Mouse (Mus musculus): ENCODE measurements around the gene Ston1. TPM values are rescaled to one million over a fixed set of nuclear protein-coding genes. Genes with fewer than 3 reads are reported as not detected.
A peak's percentile ranks its signal among the peaks of the same experiment; 100 is the strongest.

The Ston1 gene
- polyA plus RNA-seq, 2 experiments = 11.3 to 34.8 TPM

- no peak for DNase-seq (ENCODE audit: low spot score)
- H3K9ac ChIP-seq (ENCODE audit: low read depth, low read length, severe bottlenecking) = no peak overlapping the region
- H3K27me3 ChIP-seq (ENCODE audit: control insufficient read depth, insufficient read depth, low read length) = no peaks in the 10 kb centered on the region
- H3K4me1 ChIP-seq (ENCODE audit: control insufficient read depth, insufficient read depth, low read length) = peaks cover 36% of the 10 kb centered on the region
- ATAC-seq (ENCODE audit: low FRiP score, low read depth) = no peak
- H3K9me3 ChIP-seq (ENCODE audit: control insufficient read depth, low read length) = no peaks in the 10 kb centered on the region
- no peak overlapping the region for H3K4me3 ChIP-seq (replicated peaks; ENCODE audit: low read length)
- peaks cover 15% of the 10 kb centered on the region; the same call in 1 of the 2 replicates for H3K36me3 ChIP-seq (ENCODE audit: control insufficient read depth, insufficient read depth, low read length)
- H3K4me2 ChIP-seq (replicated peaks; ENCODE audit: low read depth, low read length, severe bottlenecking) = no peak overlapping the region
- no peak overlapping the region for H3K27ac ChIP-seq (replicated peaks; ENCODE audit: low read depth, low read length)
- WGBS = 93% methylated on average over 4 of the region's 4 CpGs
- no peak for TF ChIP-seq POLR2A (IDR thresholded peaks at IDR 0.05; ENCODE audit: borderline replicate concordance, extremely low read depth, insufficient read depth, insufficient read length)
Observed at GRCm38 (mm10) chr17:88624386-88624785, 26.9 kb downstream of the Ston1 start.

GRCm38 (mm10) chr17:88625350-88625749 lies 27.9 kb downstream of the Ston1 start:
- DNase-seq (ENCODE audit: low spot score) (no peak), ATAC-seq (ENCODE audit: low FRiP score, low read depth) (no peak)
- Histone ChIP-seq H3K9ac (ENCODE audit: low read depth, low read length, severe bottlenecking) (no peak overlapping the region), H3K27ac (replicated peaks; ENCODE audit: low read depth, low read length) (peak overlapping the region; percentile 66; the same call in 1 of the 2 replicates), H3K9me3 (ENCODE audit: control insufficient read depth, low read length) (no peaks in the 10 kb centered on the region), H3K4me1 (ENCODE audit: control insufficient read depth, insufficient read depth, low read length) (peaks cover 46% of the 10 kb centered on the region), H3K4me3 (replicated peaks; ENCODE audit: low read length) (no peak overlapping the region), H3K36me3 (ENCODE audit: control insufficient read depth, insufficient read depth, low read length) (peaks cover 15% of the 10 kb centered on the region; the same call in 1 of the 2 replicates), H3K4me2 (replicated peaks; ENCODE audit: low read depth, low read length, severe bottlenecking) (no peak overlapping the region), H3K27me3 (ENCODE audit: control insufficient read depth, insufficient read depth, low read length) (no peaks in the 10 kb centered on the region)
- WGBS = 89% methylated on average over 13 of the region's 13 CpGs
- TF ChIP-seq POLR2A (IDR thresholded peaks at IDR 0.05; ENCODE audit: borderline replicate concordance, extremely low read depth, insufficient read depth, insufficient read length) = no peak

GRCm38 (mm10) chr17:88625931-88626330 lies 28.4 kb downstream of the Ston1 start:
- peaks cover 10% of the 10 kb centered on the region; the same call in 1 of the 2 replicates for H3K36me3 ChIP-seq (ENCODE audit: control insufficient read depth, insufficient read depth, low read length)
- H3K4me2 ChIP-seq (replicated peaks; ENCODE audit: low read depth, low read length, severe bottlenecking) = peak overlapping the region; percentile 36
- no peaks in the 10 kb centered on the region for H3K9me3 ChIP-seq (ENCODE audit: control insufficient read depth, low read length)
- H3K9ac ChIP-seq (ENCODE audit: low read depth, low read length, severe bottlenecking) = no peak overlapping the region
- peaks cover 49% of the 10 kb centered on the region for H3K4me1 ChIP-seq (ENCODE audit: control insufficient read depth, insufficient read depth, low read length)
- WGBS = 32% methylated on average over 7 of the region's 7 CpGs
- no peaks in the 10 kb centered on the region for H3K27me3 ChIP-seq (ENCODE audit: control insufficient read depth, insufficient read depth, low read length)
- DNase-seq (ENCODE audit: low spot score) = peak; percentile 56
- no peak for TF ChIP-seq POLR2A (IDR thresholded peaks at IDR 0.05; ENCODE audit: borderline replicate concordance, extremely low read depth, insufficient read depth, insufficient read length)
- peak overlapping the region; percentile 82 for H3K27ac ChIP-seq (replicated peaks; ENCODE audit: low read depth, low read length)
- peak; percentile 48 for ATAC-seq (ENCODE audit: low FRiP score, low read depth)
- no peak overlapping the region for H3K4me3 ChIP-seq (replicated peaks; ENCODE audit: low read length)

GRCm38 (mm10) chr17:88626347-88626811 lies 28.9 kb downstream of the Ston1 start:
- H3K4me1 ChIP-seq (ENCODE audit: control insufficient read depth, insufficient read depth, low read length) = peaks cover 50% of the 10 kb centered on the region

GRCm38 (mm10) chr17:88627150-88627549 lies 29.7 kb downstream of the Ston1 start:
- Histone ChIP-seq H3K9ac (ENCODE audit: low read depth, low read length, severe bottlenecking) (no peak overlapping the region), H3K9me3 (ENCODE audit: control insufficient read depth, low read length) (no peaks in the 10 kb centered on the region), H3K4me2 (replicated peaks; ENCODE audit: low read depth, low read length, severe bottlenecking) (peak overlapping the region; percentile 36), H3K4me3 (replicated peaks; ENCODE audit: low read length) (no peak overlapping the region), H3K36me3 (ENCODE audit: control insufficient read depth, insufficient read depth, low read length) (0 out of 2 replicates have a peak, but pooled peaks cover 5% of the 10 kb centered on the region), H3K4me1 (ENCODE audit: control insufficient read depth, insufficient read depth, low read length) (peaks cover 55% of the 10 kb centered on the region), H3K27ac (replicated peaks; ENCODE audit: low read depth, low read length) (peak overlapping the region; percentile 82; the same call in 1 of the 2 replicates), H3K27me3 (ENCODE audit: control insufficient read depth, insufficient read depth, low read length) (no peaks in the 10 kb centered on the region)
- ATAC-seq (ENCODE audit: low FRiP score, low read depth) (no peak), DNase-seq (ENCODE audit: low spot score) (no peak)
- WGBS = 65% methylated on average over 7 of the region's 7 CpGs
- TF ChIP-seq POLR2A (IDR thresholded peaks at IDR 0.05; ENCODE audit: borderline replicate concordance, extremely low read depth, insufficient read depth, insufficient read length) = no peak

More at GRCm38 (mm10) chr17:88626347-88626811, 28.9 kb downstream of the Ston1 start:
- Histone ChIP-seq H3K4me2 (replicated peaks; ENCODE audit: low read depth, low read length, severe bottlenecking) (peak overlapping the region; percentile 36), H3K27me3 (ENCODE audit: control insufficient read depth, insufficient read depth, low read length) (no peaks in the 10 kb centered on the region), H3K27ac (replicated peaks; ENCODE audit: low read depth, low read length) (peak overlapping the region; percentile 82), H3K9ac (ENCODE audit: low read depth, low read length, severe bottlenecking) (no peak overlapping the region), H3K9me3 (ENCODE audit: control insufficient read depth, low read length) (no peaks in the 10 kb centered on the region), H3K4me3 (replicated peaks; ENCODE audit: low read length) (no peak overlapping the region; the same call in 1 of the 2 replicates), H3K36me3 (ENCODE audit: control insufficient read depth, insufficient read depth, low read length) (0 out of 2 replicates have a peak, but pooled peaks cover 5% of the 10 kb centered on the region)
- ATAC-seq (ENCODE audit: low FRiP score, low read depth) (peak; percentile 61), DNase-seq (ENCODE audit: low spot score) (peak; percentile 44)
- 23% methylated on average over 7 of the region's 7 CpGs for WGBS
- TF ChIP-seq POLR2A (IDR thresholded peaks at IDR 0.05; ENCODE audit: borderline replicate concordance, extremely low read depth, insufficient read depth, insufficient read length) = no peak

Data from limb, embryonic 14.5 days (tissue).